Mouse (Mus musculus): ENCODE data around the gene Fsip1.

GRCm38 (mm10) chr2:118110225-118110915, 146.4 kb downstream of the Fsip1 start:
- no peak for TF ChIP-seq EP300 (IDR thresholded peaks at IDR 0.05; ENCODE audit: low read depth)
- no peak for TF ChIP-seq CTCF (IDR thresholded peaks at IDR 0.05; ENCODE audit: low read depth)

Data from liver, postnatal 0 days (tissue).